Mouse (Mus musculus) liver, adult 2 months (tissue): ENCODE measurements around the gene Gpr25.

Source experiments
- CTCF ChIP-seq: fragments of 200-500 bp; IDR thresholded peaks from 2 replicates; pipeline ENCODE4 v1.5.1; 2011; ENCODE audit warnings: low read depth, low read length, control low read depth
- POLR2A ChIP-seq: fragments of 200-500 bp; IDR thresholded peaks from 2 replicates; pipeline ENCODE4 v1.6.1; 2011; ENCODE audit warnings: low read length, control low read depth; ENCODE audit not compliant: insufficient read depth; ENCODE audit errors: extremely low read depth

- TF ChIP-seq POLR2A (no peak), CTCF (no peak; the same call in 1 of the 2 replicates)
Measured at GRCm38 (mm10) chr1:136233892-136234594, 26.6 kb downstream of the Gpr25 start, which contains the start of gene Inava.
